Mouse (Mus musculus): ENCODE results near the gene Il1f9. TPM values are rescaled to one million over a fixed set of nuclear protein-coding genes. Genes with fewer than 3 reads are reported as not detected.

Gene Il1f9
- polyA plus RNA-seq, 1 experiment from 2014 or later = not detected

Other genes with a start within 250 kb of the Il1f9 start
- 3.9 and 5.0 TPM in 2 replicates for gene Hnmt, start 137.1 kb upstream of the Il1f9 start, polyA plus RNA-seq (2014; fragmentation: Nextera tagmentation; extraction: Ambion mirVana)
- gene Tbpl2, start 89.9 kb upstream of the Il1f9 start, polyA plus RNA-seq (2014; fragmentation: Nextera tagmentation; extraction: Ambion mirVana) = not detected in 2 replicates
- gene Il1f8, start 33.3 kb upstream of the Il1f9 start, polyA plus RNA-seq (2014; fragmentation: Nextera tagmentation; extraction: Ambion mirVana) = not detected in 2 replicates
- gene Il1f6, start 28.9 kb downstream of the Il1f9 start, polyA plus RNA-seq (2014; fragmentation: Nextera tagmentation; extraction: Ambion mirVana) = not detected in 2 replicates
- not detected in 2 replicates for gene Il1f5, start 90.5 kb downstream of the Il1f9 start, polyA plus RNA-seq (2014; fragmentation: Nextera tagmentation; extraction: Ambion mirVana)
- gene Il1f10, start 104.7 kb downstream of the Il1f9 start, polyA plus RNA-seq (2014; fragmentation: Nextera tagmentation; extraction: Ambion mirVana) = not detected in 2 replicates
- gene Il1rn, start 150.4 kb downstream of the Il1f9 start, polyA plus RNA-seq (2014; fragmentation: Nextera tagmentation; extraction: Ambion mirVana) = 0.09 TPM in 1 of 2 replicates, not detected in the other
- 0.39 and 0.84 TPM in 2 replicates for gene Psd4, start 181.1 kb downstream of the Il1f9 start, polyA plus RNA-seq (2014; fragmentation: Nextera tagmentation; extraction: Ambion mirVana)

All from forebrain, embryonic 14.5 days (tissue).